In the genomic region with DNA sequence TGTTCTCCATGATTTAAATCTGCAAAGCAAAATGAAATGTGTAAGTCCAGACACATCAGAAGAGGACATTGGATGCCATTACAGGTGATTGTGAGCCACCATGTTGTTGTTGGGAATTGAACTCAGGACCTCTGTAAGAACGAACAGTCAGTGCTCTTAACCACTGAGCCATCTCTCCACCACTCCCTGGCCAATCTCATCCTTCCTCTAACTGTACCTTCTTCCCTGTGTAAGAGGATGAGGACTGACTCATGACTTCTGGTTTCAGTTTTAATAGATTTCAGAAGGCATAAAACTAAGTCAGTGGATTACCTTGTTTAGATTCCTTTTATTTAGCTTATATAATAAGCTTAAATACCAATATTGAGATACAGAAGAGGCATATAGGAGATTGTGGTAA, we compare ENCODE assay signal across 30 mouse cellular contexts.
"Had no signal": no experiment of that assay in that cellular context is flagged by ENCODE, and none has a peak within 500 bp of the region (broad histone marks: within the 10 kb centered on the region; RNA-seq: fewer than 3 reads in every experiment).

No protein-coding gene starts in this region.

- DNase-seq: heart, postnatal 10 days; heart, postnatal 14 days; heart, postnatal 36 days; heart, postnatal 4 days; kidney, adult 11 months; kidney, adult 18-20 months; kidney, adult 2 months; kidney, adult 8-10 months; kidney, adult 9 months; kidney, postnatal 10 days; kidney, postnatal 14 days; kidney, postnatal 25 days; kidney, postnatal 36 days; kidney, postnatal 4 days; layer of hippocampus, adult 9-11 months; layer of hippocampus, postnatal 36 days had no signal

- H3K4me3 ChIP-seq: heart, embryonic 12.5 days; heart, embryonic 13.5 days; heart, embryonic 15.5 days; hindbrain, embryonic 10.5 days; hindbrain, embryonic 12.5 days; hindbrain, embryonic 13.5 days; hindbrain, embryonic 15.5 days; intestine, embryonic 15.5 days; kidney, embryonic 15.5 days; layer of hippocampus, adult 2 months; left cerebral cortex, adult 2 months had no signal

- H3K27ac ChIP-seq: heart, embryonic 13.5 days; heart, embryonic 15.5 days; hindbrain, embryonic 10.5 days; hindbrain, embryonic 12.5 days; hindbrain, embryonic 13.5 days; hindbrain, embryonic 14.5 days; hindbrain, embryonic 15.5 days; intestine, embryonic 15.5 days; kidney, embryonic 15.5 days; kidney, postnatal 0 days; layer of hippocampus, adult 2 months; left cerebral cortex, adult 2 months had no signal

- H3K9me3 ChIP-seq: heart, embryonic 12.5 days; heart, embryonic 13.5 days; heart, embryonic 15.5 days; hindbrain, embryonic 10.5 days; hindbrain, embryonic 13.5 days; hindbrain, embryonic 15.5 days; intestine, embryonic 15.5 days; kidney, embryonic 15.5 days had no signal

- H3K4me2 ChIP-seq: heart, embryonic 11.5 days; heart, embryonic 12.5 days; heart, embryonic 13.5 days; heart, embryonic 15.5 days; hindbrain, embryonic 12.5 days; hindbrain, embryonic 13.5 days; hindbrain, embryonic 14.5 days; hindbrain, embryonic 15.5 days; intestine, embryonic 15.5 days; kidney, embryonic 15.5 days had no signal

- H3K36me3 ChIP-seq: heart, embryonic 12.5 days; heart, embryonic 13.5 days; heart, embryonic 15.5 days; intestine, embryonic 15.5 days; kidney, embryonic 15.5 days had no signal

- H3K9ac ChIP-seq: heart, embryonic 12.5 days; heart, embryonic 13.5 days; heart, embryonic 15.5 days; hindbrain, embryonic 12.5 days; hindbrain, embryonic 13.5 days; hindbrain, embryonic 14.5 days; hindbrain, embryonic 15.5 days; intestine, embryonic 15.5 days; kidney, embryonic 15.5 days had no signal

- H3K27me3 ChIP-seq: heart, embryonic 12.5 days; heart, embryonic 13.5 days; heart, embryonic 15.5 days; hindbrain, embryonic 12.5 days; hindbrain, embryonic 13.5 days; hindbrain, embryonic 15.5 days; intestine, embryonic 15.5 days; kidney, embryonic 15.5 days had no signal

- H3K4me1 ChIP-seq: heart, embryonic 12.5 days; heart, embryonic 13.5 days; heart, embryonic 15.5 days; hindbrain, embryonic 10.5 days; hindbrain, embryonic 12.5 days; hindbrain, embryonic 13.5 days; hindbrain, embryonic 15.5 days; intestine, embryonic 15.5 days; kidney, embryonic 15.5 days had no signal
